Mouse (Mus musculus) embryonic stem cell, embryonic (primary cell): ENCODE data around the gene Frmd5.

Experiments
- CTCF ChIA-PET, 4 experiments: fragments of 300-600 bp in 2 of 4; fragments of 350-600 bp in 2 of 4; sonication (Branson Sonifier 250); formaldehyde crosslinking; loops; one replicate each; lab custom pipeline; 2022; ENCODE audit warnings: inconsistent platforms in 2 of 4; lab: Charles Lee
- POLR2A ChIA-PET, 4 experiments: fragments of 300-600 bp in 2 of 4; fragments of 350-600 bp in 2 of 4; sonication (Branson Sonifier 250); formaldehyde crosslinking; loops; one replicate each; lab custom pipeline; 2022; ENCODE audit warnings: antibody characterized with exemption in 4 of 4, inconsistent platforms in 1 of 4; lab: Charles Lee

Gene Frmd5

GRCm38 (mm10) chr2:121674211-121674610, 132.7 kb downstream of the Frmd5 start:
- POLR2A ChIA-PET, result interaction anchor here in 3 of 4 experiments (0.6 to 1.1 kb wide), 6 partner anchors 13 to 486 kb away, joined by 3 to 4 read pairs (median 3); partner anchors contain the start of gene Frmd5 (in 1 of the 3)
- CTCF ChIA-PET, result interaction anchor here in 1 of 4 experiments (0.6 kb wide), 1 partner anchor 629 kb away, joined by 3 read pairs; no protein-coding TSS in a partner anchor

- CTCF ChIA-PET, result no interaction called here
- POLR2A ChIA-PET, result interaction anchor here in 1 of 4 experiments (1.6 kb wide), 1 partner anchor 35 kb away, joined by 3 read pairs; no protein-coding TSS in a partner anchor
Measured at GRCm38 (mm10) chr2:121669846-121670245, 137.0 kb downstream of the Frmd5 start.

- POLR2A ChIA-PET, result interaction anchor here in 1 of 4 experiments (1.6 kb wide), 1 partner anchor 33 kb away, joined by 3 read pairs; no protein-coding TSS in a partner anchor
- CTCF ChIA-PET, result interaction anchor here in 1 of 4 experiments (0.6 kb wide), 1 partner anchor 9 kb away, joined by 3 read pairs; no protein-coding TSS in a partner anchor
Measured at GRCm38 (mm10) chr2:121668256-121668655, 138.6 kb downstream of the Frmd5 start.

DNA sequence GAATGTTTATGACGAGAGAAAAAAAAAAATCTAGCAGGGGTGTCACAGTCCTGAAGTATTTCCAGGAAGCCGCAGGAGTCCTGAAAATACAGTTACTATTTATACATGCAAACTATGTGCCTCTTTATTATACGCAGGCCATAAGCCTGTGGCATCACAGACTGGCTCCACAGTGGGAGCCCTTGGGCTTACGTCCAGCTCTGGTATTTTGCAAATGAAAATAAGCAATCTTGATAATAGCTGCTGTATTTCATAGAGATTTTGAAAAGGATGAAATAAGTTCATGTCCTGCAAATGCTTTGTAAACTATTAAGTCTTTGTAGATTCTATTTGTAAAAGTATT, 145.8 kb downstream of the Frmd5 start:
- CTCF ChIA-PET, result no interaction called here
- POLR2A ChIA-PET, result interaction anchor here in 1 of 4 experiments (0.8 to 1.3 kb wide), 4 partner anchors 13 to 86 kb away, joined by 3 to 4 read pairs (median 4); no protein-coding TSS in a partner anchor

GRCm38 (mm10) chr2:121660461-121661159, 146.3 kb downstream of the Frmd5 start:
- ChIA-PET CTCF (no interaction called here), POLR2A (interaction anchor here in 1 of 4 experiments (0.8 to 1.3 kb wide), 4 partner anchors 14 to 86 kb away, joined by 3 to 4 read pairs (median 4); no protein-coding TSS in a partner anchor)

- ChIA-PET CTCF (interaction anchor here in 2 of 4 experiments (0.5 to 0.6 kb wide), 2 partner anchors 9 to 35 kb away, joined by 3 read pairs; no protein-coding TSS in a partner anchor), POLR2A (interaction anchor here in 1 of 4 experiments (1.4 kb wide), 1 partner anchor 14 kb away, joined by 5 read pairs; no protein-coding TSS in a partner anchor)
Measured at GRCm38 (mm10) chr2:121659350-121659749, 147.5 kb downstream of the Frmd5 start.

- POLR2A ChIA-PET, result interaction anchor here in 1 of 4 experiments (1.4 kb wide), 1 partner anchor 13 kb away, joined by 5 read pairs; no protein-coding TSS in a partner anchor
- CTCF ChIA-PET, result no interaction called here
Measured at GRCm38 (mm10) chr2:121658123-121658767, 148.6 kb downstream of the Frmd5 start.

DNA sequence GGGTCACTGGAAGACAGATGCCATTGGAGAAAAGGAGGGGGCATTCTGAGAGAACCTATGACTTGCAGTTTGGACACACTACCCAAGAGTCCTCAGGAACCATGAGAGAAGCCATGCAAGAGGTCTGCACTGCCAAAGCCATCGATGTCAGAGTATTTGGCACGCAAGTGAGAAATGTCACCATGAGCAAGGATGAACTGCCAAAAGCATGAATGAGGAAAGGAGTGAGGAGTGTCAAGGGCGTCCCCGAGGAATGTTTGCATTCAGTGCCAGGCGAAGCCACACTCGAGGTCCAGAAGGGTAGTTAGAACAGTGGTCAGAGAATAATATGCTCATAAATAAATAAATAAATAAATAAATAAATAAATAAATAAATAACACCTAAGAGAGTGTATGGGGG, 150.9 kb downstream of the Frmd5 start:
- POLR2A ChIA-PET, result no interaction called here
- CTCF ChIA-PET, result no interaction called here

- CTCF ChIA-PET, result no interaction called here
- POLR2A ChIA-PET, result no interaction called here
Measured at GRCm38 (mm10) chr2:121655106-121655505, 151.8 kb downstream of the Frmd5 start.

- CTCF ChIA-PET, result no interaction called here
Measured at GRCm38 (mm10) chr2:121646528-121646927, 160.4 kb downstream of the Frmd5 start.

DNA sequence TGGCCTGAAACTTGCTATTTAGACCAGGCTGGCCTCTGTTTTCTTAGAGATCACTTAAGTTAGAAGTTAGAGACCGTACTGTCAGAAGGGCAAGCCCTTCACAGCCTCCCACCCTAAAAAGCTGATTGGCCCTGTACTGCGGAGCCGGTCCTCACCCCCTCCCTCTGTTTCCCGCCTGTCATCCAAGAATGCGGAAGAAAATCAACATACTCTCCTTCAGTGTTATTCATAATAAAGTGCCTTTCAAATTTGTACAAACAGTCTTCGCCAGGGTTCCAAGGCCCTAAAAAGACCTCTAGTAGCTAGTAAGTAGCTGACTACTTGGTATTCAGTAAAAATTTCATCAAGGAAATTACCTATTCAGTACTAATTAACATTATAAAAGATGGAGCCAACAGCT, 164.0 kb downstream of the Frmd5 start:
- ChIA-PET CTCF (interaction anchor here in 3 of 4 experiments (0.6 to 1.0 kb wide), 4 partner anchors 9 to 194 kb away, joined by 3 to 5 read pairs (median 3); partner anchors contain the start of gene Frmd5 (in 1 of the 3)), POLR2A (interaction anchor here in 3 of 4 experiments (0.6 to 1.3 kb wide), 11 partner anchors 10 to 1398 kb away, joined by 3 to 5 read pairs (median 3); partner anchors contain the start of genes Casc4 (in 1 of the 3), Frmd5 (in 1 of the 3) and Pla2g4e (in 1 of the 3))

More at GRCm38 (mm10) chr2:121646528-121646927, 160.4 kb downstream of the Frmd5 start:
- POLR2A ChIA-PET, result interaction anchor here in 1 of 4 experiments (0.7 kb wide), 1 partner anchor 18 kb away, joined by 3 read pairs; no protein-coding TSS in a partner anchor

DNA sequence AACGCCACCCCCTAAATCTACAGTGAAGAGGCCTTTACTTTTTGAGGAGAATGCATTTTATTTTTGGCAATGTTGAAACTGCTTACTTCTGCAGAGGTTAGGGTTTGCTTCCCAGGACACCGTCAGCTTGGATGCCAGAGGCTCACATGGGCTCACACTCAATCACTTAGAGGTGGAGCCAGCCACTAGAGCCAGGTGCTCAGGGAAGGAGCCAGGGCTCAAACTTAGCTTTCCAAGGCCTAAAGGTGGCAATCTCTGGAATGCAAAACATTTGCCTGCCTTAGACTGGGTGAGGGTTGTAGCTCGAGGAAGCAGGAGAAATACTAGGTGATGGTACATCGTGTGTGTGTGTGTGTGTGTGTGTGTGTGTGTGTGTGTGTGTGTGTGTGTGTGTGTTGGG, 174.8 kb downstream of the Frmd5 start:
- CTCF ChIA-PET, result interaction anchor here in 1 of 4 experiments (0.6 kb wide), 2 partner anchors 56 to 612 kb away, joined by 4 to 8 read pairs; no protein-coding TSS in a partner anchor
- POLR2A ChIA-PET, result interaction anchor here in 3 of 4 experiments (0.5 to 1.2 kb wide), 7 partner anchors 9 to 23 kb away, joined by 3 to 8 read pairs (median 3); no protein-coding TSS in a partner anchor

DNA sequence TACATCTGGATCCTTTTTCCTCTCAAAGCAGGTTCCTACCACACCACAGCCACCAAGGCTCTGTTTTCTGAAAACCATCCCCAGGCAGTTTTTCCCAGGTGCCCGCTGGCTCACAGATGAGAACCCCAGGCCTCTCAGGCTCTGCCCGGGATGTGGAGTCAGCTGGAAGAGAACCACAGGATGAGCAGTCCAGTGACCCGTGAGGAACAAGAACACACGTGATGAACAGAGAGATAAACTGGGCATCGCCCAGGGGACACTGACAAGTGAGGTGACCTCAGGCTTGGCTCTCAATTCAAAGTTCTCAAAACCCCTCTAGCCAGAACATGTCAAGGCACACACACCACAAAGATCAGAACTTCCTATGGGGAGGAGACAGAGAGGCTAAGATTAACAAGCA, 176.6 kb downstream of the Frmd5 start:
- ChIA-PET CTCF (no interaction called here), POLR2A (interaction anchor here in 2 of 4 experiments (1.3 to 1.6 kb wide), 2 partner anchors 11 to 13 kb away, joined by 3 read pairs; no protein-coding TSS in a partner anchor)

- POLR2A ChIA-PET, result interaction anchor here in 2 of 4 experiments (0.7 to 0.8 kb wide), 2 partner anchors 114 to 249 kb away, joined by 3 read pairs; no protein-coding TSS in a partner anchor
- CTCF ChIA-PET, result interaction anchor here in 1 of 4 experiments (0.6 kb wide), 1 partner anchor 677 kb away, joined by 3 read pairs; no protein-coding TSS in a partner anchor
Measured at GRCm38 (mm10) chr2:121628290-121628689, 178.6 kb downstream of the Frmd5 start.

DNA sequence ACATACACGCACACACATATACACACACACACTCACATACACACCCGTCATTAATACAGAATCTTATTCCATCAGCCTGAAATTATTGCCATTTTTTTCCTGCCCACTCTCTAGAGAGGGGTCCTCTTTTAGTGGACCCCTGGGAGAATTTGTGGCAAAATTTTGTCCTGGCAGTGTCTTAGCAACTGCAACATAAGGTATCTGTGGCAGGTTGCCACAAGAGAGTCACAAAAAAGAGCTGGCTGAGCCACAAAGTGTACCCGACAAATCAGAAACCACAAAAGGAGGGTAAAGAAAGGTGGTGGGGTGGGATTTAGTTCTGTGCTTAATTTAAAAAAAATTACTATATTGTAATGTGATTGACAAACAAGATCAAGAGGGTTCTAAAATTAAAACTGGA, 181.0 kb downstream of the Frmd5 start:
- CTCF ChIA-PET, result interaction anchor here in 1 of 4 experiments (0.6 kb wide), 1 partner anchor 476 kb away, joined by 3 read pairs; no protein-coding TSS in a partner anchor
- POLR2A ChIA-PET, result interaction anchor here in 1 of 4 experiments (0.9 kb wide), 1 partner anchor 16 kb away, joined by 3 read pairs; no protein-coding TSS in a partner anchor

- POLR2A ChIA-PET, result interaction anchor here in 3 of 4 experiments (0.5 to 1.8 kb wide), 12 partner anchors 9 to 185 kb away, joined by 3 to 6 read pairs (median 3); no protein-coding TSS in a partner anchor
Measured at GRCm38 (mm10) chr2:121621262-121622163, 185.4 kb downstream of the Frmd5 start.

More at GRCm38 (mm10) chr2:121621262-121622163, 185.4 kb downstream of the Frmd5 start:
- CTCF ChIA-PET, result interaction anchor here in 1 of 4 experiments (0.9 to 1.0 kb wide), 2 partner anchors 12 to 49 kb away, joined by 3 read pairs; no protein-coding TSS in a partner anchor
